Mouse (Mus musculus) G1E-ER4 (cell line): ENCODE results near the gene Ucma. TPM values are rescaled to one million over a fixed set of nuclear protein-coding genes. Genes with fewer than 3 reads are reported as not detected.

Source experiments
- GATA1 ChIP-seq: IDR thresholded peaks from one replicate; pipeline ENCODE4 v1.8.0; 2012; ENCODE audit warnings: low read length, inconsistent platforms
- polyA plus RNA-seq: library from polyadenylated mRNA; stranded (reverse); fragments of >175 nt; gene quantifications from 2 replicates; pipeline ENCODE4 v1.2.3, GENCODE M21; 2012

The Ucma gene
- polyA plus RNA-seq, 1 experiment: not detected

- TF ChIP-seq GATA1: no peak
Measured at GRCm38 (mm10) chr2:4993584-4993983, 17.7 kb downstream of the Ucma start.

DNA sequence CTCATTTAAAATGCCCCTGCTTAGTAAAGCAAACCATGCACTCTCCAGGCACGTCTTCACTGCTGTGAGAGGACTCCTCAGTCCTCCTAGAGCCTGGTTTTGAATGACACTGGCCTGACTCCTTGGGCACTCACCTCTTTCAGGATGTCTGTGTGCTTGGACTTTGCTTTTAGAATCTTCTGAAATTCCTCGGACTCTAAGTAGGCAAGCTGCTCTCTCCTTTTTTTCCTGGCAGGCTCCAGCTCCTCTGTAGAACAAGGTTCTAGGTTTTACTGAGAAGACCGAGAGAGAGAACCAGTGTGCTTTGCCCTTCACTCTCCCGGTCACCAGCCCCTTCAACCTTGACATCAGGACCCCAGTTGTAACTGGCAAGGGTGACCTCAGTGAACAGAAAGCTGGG is 18.5 kb downstream of the Ucma start:
- no peak for TF ChIP-seq GATA1

GRCm38 (mm10) chr2:4995646-4996045 is 19.7 kb downstream of the Ucma start:
- no peak for TF ChIP-seq GATA1

- no peak for TF ChIP-seq GATA1
Measured at GRCm38 (mm10) chr2:4996421-4996824, 20.5 kb downstream of the Ucma start.

GRCm38 (mm10) chr2:4998905-4999304 is 23.0 kb downstream of the Ucma start:
- TF ChIP-seq GATA1: no peak

GRCm38 (mm10) chr2:5001266-5001665 is 25.3 kb downstream of the Ucma start:
- no peak for TF ChIP-seq GATA1

DNA sequence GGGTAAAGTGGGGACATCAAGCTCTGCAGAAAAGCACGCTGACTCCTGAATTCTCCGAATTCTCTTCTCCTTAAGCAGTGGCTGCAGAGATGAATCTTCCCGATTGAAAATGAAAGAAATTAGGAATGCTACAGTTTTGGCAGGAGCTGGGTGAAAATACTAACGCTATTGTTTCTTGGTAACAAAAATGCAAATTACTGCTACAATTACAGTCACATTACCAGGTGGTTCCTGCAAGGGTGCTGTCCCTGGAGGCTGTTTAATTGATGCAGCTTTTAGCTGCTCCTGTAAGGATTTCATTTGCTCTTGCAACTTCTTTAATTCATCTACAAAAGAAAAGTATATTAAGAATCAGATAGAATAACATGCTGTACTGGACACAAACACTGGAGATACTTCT is 31.2 kb downstream of the Ucma start:
- TF ChIP-seq GATA1: no peak

DNA sequence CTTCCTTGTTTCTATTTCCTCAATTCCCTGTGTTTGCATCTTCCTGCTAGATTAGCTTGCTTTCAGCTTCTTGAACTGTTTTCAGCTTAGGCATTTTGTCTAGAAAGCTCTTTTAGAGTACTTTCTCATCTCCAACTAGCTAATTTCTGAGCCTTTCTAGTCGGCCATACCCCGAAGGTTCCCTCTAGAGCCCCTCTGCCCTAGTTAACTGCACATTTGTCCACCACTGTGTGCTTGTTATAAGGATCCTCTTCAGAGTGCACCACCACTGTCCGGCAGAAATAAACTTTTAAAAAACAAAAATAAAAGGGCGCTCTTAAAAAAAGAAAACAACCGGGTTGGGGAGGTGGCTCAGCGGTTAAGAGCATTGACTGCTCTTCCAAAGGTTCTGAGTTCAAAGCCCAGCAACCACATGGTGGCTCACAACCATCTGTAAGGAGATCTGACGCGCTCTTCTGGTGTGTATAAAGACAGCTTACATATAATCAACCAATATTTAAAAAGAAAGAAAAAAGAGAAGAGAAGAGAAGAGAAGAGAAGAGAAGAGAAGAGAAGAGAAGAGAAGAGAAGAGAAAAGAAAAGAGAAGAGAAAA is 36.1 kb downstream of the Ucma start:
- TF ChIP-seq GATA1: no peak

GRCm38 (mm10) chr2:5012491-5013324 is 36.8 kb downstream of the Ucma start, which contains the start of gene Mcm10:
Gene Mcm10, minus strand, starts transcription at chr2:5012791.
- TF ChIP-seq GATA1: no peak

GRCm38 (mm10) chr2:5014616-5015015 is 38.7 kb downstream of the Ucma start:
- no peak for TF ChIP-seq GATA1

GRCm38 (mm10) chr2:5015527-5015926 is 39.6 kb downstream of the Ucma start:
- no peak for TF ChIP-seq GATA1

- no peak for TF ChIP-seq GATA1
Measured at GRCm38 (mm10) chr2:5016922-5017321, 41.0 kb downstream of the Ucma start.

DNA sequence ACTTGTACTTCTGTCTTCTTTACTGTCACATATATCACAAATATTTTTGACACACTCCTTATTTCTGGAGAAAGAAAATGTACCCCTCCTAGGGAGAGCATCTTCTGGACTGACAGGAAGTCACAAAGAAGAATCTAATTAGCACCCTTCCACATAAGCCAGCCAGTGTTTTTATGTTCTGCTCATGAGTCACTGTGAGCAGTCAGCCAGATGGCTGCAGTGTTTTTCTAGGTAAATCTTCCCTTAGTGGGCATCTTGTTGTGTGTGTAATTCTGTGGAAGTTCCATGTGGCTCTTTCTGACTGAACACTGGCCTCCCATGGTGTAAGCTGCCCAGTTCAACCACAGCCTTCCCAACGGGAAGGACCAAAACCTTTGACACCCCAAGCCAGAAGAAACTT is 43.8 kb downstream of the Ucma start:
- no peak for TF ChIP-seq GATA1

DNA sequence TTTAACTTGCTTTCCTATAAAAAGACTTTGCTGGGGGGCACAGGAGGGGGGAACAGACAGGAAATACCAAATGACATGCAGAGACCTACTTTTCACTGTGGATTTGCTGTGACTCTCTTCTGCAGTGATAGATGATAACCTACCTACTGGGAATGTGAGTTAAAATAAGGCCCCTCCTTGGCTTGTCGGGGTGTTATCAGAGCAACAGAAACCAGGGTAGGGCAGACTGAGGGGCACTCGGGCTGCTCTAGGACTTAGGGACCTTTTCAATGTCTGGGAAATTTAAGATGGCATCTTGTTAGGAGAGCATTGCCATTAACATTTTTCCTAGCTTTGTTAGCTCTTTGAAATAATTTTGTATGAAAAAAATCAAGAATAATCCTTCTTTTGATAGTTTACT is 47.4 kb downstream of the Ucma start:
- TF ChIP-seq GATA1: no peak

DNA sequence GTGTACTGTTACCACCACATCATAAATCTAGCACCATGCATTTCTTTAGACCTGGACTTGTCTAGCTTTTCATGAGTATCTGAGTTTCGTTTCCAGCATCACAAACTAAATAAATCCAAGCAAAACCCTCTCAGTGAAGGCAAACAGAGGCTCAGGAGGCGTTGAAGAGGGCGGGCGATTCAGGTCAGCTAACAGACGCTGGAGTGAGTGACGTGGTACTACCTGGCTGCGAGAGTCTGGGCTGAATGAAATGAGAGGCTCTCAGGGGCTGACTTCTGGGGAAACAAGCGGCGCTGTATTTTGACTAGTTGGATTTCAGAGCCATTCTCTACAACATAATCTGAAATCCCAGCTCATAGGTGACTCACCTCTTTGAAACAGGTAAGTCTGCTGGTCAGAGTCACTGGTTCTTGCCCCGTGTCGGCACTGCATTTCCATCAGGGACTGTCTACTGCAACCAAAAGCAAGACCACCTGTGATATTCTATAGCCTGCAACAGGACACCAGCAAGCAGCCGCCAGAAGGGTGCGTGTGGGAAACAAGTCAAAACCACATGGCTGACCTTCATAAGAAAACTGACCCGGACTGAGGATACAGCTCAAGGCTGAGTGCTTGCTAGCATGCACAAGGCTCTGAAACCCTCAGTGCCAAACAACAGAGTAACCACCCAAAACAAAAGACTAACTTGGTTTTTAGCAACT is 47.9 kb downstream of the Ucma start:
- TF ChIP-seq GATA1: no peak

DNA sequence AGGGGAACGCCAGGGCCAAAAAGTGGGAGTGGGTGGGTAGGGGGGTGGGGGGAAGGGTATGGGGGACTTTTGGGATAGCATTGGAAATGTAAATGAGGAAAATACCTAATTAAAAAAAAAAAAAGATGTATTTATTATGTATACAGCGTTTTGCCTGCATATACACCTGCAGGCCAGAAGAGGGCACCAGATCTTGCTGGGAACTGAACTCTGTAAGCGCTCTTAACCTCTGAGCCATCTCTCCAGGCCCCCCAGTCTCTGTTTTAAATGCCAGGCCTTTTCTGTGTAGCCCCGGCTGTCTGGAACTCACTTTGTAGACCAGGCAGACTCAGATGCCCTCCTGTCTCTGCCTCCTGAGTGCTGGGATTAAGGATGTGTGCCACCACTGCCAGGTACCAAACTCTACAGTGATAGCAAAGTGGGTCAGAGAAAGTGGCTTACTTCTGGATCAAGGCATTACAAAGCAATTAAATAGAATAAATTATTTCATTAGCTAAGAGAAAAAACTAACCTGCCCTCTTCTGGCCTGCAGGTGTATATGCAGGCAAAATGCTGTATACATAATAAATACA is 49.3 kb downstream of the Ucma start:
- no peak for TF ChIP-seq GATA1
